Mouse (Mus musculus): Measurements from ENCODE around the gene Pwp1. TPM values are rescaled to one million over a fixed set of nuclear protein-coding genes. Genes with fewer than 3 reads are reported as not detected.

The Pwp1 gene
- polyA plus RNA-seq (2012; rRNA removed) = 1.5 and 1.9 TPM in 2 replicates

DNA sequence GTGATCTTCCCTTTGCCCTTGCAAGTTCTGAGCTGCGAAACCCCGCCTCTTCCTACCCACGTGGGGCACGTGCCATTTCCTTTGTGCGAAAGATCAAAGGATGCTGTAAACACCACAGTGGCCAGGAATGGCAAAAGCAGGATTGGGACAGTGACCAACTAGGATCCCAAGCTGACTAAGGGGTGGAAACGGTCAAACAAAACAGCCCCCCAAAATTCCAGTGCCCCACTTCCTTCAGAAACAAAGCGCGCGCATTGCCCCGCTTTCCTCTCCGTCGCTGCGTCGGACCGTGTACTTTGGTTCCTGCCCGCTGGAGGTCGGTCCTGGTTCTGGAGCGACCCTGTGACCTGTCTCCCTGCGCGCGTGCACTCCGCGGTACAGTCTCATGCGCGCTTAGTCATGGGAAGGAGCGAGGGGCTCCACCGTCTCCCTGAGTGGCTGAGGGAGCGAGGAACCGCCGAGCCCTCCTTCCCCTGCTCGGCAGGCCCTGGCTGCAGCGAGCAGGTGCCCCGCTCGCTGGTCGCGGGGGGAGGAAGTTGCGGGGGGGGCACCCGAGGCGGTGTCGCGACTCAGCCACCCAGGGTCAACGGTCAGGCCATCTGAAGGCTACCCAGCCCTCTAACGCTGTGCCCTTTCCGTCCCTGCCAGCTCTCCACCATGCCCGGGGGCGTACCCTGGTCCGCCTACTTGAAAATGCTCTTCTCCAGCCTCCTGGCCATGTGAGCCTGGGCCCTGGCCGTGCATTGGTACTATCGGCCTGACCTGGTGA lies at the start of gene Pwp1:
TSS of gene Pwp1 (plus strand) at position 410 of the 769 bp plus-strand sequence.

GRCm38 (mm10) chr10:85916498-85917309 lies 87.4 kb downstream of the Pwp1 start, which contains the start of gene Prdm4:
Gene Prdm4 (minus strand): TSS chr10:85917142.

DNA sequence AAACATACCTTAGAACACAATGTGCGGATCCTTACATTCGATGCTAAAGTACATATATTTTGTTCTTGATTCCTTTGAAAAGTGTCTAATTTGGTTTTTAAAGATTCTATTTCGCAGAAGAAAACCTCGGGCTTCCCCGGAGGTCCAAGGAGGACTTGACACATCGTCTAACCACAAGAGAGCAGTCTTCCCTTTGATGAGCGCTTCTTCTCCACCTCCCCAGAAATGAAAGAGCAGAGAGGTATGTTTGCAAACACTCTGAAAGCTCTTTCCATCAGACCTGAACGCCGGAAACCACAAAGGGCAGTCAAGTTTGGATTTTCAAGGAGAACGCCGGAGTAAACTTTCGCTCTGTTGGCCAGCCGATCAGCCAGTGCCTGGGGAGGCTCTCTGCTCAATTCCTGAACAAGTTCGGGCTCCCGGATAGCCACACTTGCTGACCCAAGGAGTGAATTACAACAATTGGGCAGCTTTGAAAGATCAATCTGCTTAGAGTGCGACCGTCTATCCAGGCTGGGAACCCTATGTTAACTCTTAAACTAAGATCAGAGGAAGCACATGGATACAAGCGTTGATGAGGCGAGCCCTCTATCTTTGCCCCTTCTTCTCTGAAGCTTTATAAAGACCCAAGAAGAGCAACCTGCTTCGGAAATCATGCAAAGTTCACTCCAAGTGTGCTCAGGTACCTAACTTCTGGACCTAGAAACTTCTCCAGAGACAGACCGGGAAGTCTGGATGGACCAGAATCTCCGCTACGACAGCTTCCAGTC lies 98.6 kb downstream of the Pwp1 start, which contains the start of gene Ascl4:
TSS of gene Ascl4 (plus strand) at position 6 of the 770 bp plus-strand sequence.

Other genes with a start within 250 kb of the Pwp1 start
- 4.8 and 6.2 TPM in 2 replicates for gene Prdm4, start 87.6 kb downstream of the Pwp1 start, polyA plus RNA-seq (2012; rRNA removed)
- gene Ascl4, start 98.2 kb downstream of the Pwp1 start, polyA plus RNA-seq (2012; rRNA removed) = 0.27 TPM in 1 of 2 replicates, not detected in the other
- gene Rtcb, start 128.3 kb downstream of the Pwp1 start, polyA plus RNA-seq (2012; rRNA removed) = 8.6 and 8.7 TPM in 2 replicates
- gene Bpifc, start 182.4 kb downstream of the Pwp1 start, polyA plus RNA-seq (2012; rRNA removed) = 3.9 and 4.8 TPM in 2 replicates
- 9.8 and 9.9 TPM in 2 replicates for gene Fbxo7, start 192.5 kb downstream of the Pwp1 start, polyA plus RNA-seq (2012; rRNA removed)

Measured in stomach, adult 2 months (tissue).